25 mouse cellular contexts compared by ENCODE assay signal in the genomic region with DNA sequence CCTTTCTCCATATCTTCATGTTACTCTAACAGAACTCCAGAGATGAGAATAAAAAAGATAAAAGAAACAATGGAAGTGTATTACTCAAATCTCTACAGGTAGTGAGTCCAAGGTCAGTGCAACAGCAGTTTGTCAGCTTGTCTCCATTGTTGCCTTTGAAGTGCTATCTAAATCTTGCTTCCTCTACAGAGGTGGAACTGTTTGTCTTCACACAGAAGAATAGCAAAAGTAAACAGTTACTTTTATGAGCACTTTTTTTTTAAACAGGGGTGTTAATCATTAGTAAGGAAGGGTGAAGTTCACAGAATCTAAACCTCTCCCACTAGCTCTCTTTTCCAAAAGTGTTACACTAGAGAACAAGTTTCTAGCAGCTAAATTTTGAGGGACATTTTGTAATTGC.
A peak's percentile ranks its signal among the peaks of the same experiment; 100 is the strongest.
DNase-seq lines count a peak whose midpoint lies in the region; ATAC-seq and TF ChIP-seq lines count a peak whose summit lies in the region.
"Had no signal": no experiment of that assay in that cellular context is flagged by ENCODE, and none has a peak within 500 bp of the region (broad histone marks: within the 10 kb centered on the region; RNA-seq: fewer than 3 reads in every experiment).

No protein-coding gene starts in this region.

- DNase-seq in kidney, adult 9 months, result peak; percentile 13
- DNase-seq in kidney, postnatal 36 days, result no peak
- no peak for DNase-seq in lung, postnatal 10 days
- no peak for DNase-seq in stomach, postnatal 0 days (ENCODE audit: low spot score)
- no peak for DNase-seq in heart, adult 18-20 months
- DNase-seq: adrenal gland, adult 8-10 months; cerebellum, adult 2 months; cerebellum, postnatal 36 days; gastrocnemius, postnatal 14 days; kidney, postnatal 25 days; lung, postnatal 14 days; thymus, adult 2 months; thymus, postnatal 36 days had no signal

- no peak for TF ChIP-seq EP300 in stomach, postnatal 0 days (optimal IDR thresholded peaks at IDR 0.05)

- H3K27me3 ChIP-seq in lung, embryonic 16.5 days (ENCODE audit: control insufficient read depth, insufficient read depth, low read depth, low read length), result no peaks in the 10 kb centered on the region
- no peaks in the 10 kb centered on the region for H3K27me3 ChIP-seq in intestine, postnatal 0 days (replicated peaks; ENCODE audit: control insufficient read depth, insufficient read depth, low read length)
- no peaks in the 10 kb centered on the region for H3K27me3 ChIP-seq in stomach, postnatal 0 days (ENCODE audit: control insufficient read depth, insufficient read depth, low read length)
- H3K27me3 ChIP-seq: forebrain, embryonic 13.5 days; kidney, embryonic 15.5 days; limb, embryonic 15.5 days; liver, embryonic 15.5 days; megakaryocyte, embryonic 14.5 days; midbrain, embryonic 13.5 days had no signal

- H3K4me1 ChIP-seq in lung, embryonic 16.5 days (replicated peaks; ENCODE audit: control insufficient read depth, insufficient read depth, low read length), result 0 out of 2 replicates have a peak, but pooled peaks cover 2% of the 10 kb centered on the region
- no peaks in the 10 kb centered on the region for H3K4me1 ChIP-seq in intestine, postnatal 0 days (replicated peaks; ENCODE audit: control insufficient read depth, insufficient read depth, low read length)
- no peaks in the 10 kb centered on the region for H3K4me1 ChIP-seq in stomach, postnatal 0 days (replicated peaks; ENCODE audit: control insufficient read depth, insufficient read depth)
- H3K4me1 ChIP-seq: forebrain, embryonic 13.5 days; heart, embryonic 10.5 days; kidney, embryonic 15.5 days; limb, embryonic 10.5 days; limb, embryonic 15.5 days; liver, embryonic 15.5 days; megakaryocyte, embryonic 14.5 days; midbrain, embryonic 13.5 days had no signal

- no peak for ATAC-seq in lung, embryonic 16.5 days (ENCODE audit: low read depth)
- peak; percentile 85 for ATAC-seq in intestine, postnatal 0 days
- peak; percentile 64; the same call in 1 of the 2 replicates for ATAC-seq in stomach, postnatal 0 days (ENCODE audit: low FRiP score, low TSS enrichment)
- ATAC-seq: forebrain, embryonic 13.5 days; midbrain, embryonic 13.5 days had no signal

- H3K4me2 ChIP-seq in lung, embryonic 16.5 days (ENCODE audit: low read depth, low read length), result no peak overlapping the region
- H3K4me2 ChIP-seq in intestine, postnatal 0 days (replicated peaks; ENCODE audit: low read depth), result no peak overlapping the region
- no peak overlapping the region for H3K4me2 ChIP-seq in stomach, postnatal 0 days (replicated peaks; ENCODE audit: low read depth)
- H3K4me2 ChIP-seq: forebrain, embryonic 13.5 days; hindbrain, embryonic 14.5 days; kidney, embryonic 15.5 days; limb, embryonic 15.5 days; liver, embryonic 15.5 days; midbrain, embryonic 13.5 days had no signal

- TF ChIP-seq CTCF in intestine, postnatal 0 days (IDR thresholded peaks at IDR 0.05; ENCODE audit: low read depth), result no peak
- no peak for TF ChIP-seq CTCF in stomach, postnatal 0 days (IDR thresholded peaks at IDR 0.05; ENCODE audit: low read depth)

- H3K27ac ChIP-seq in lung, embryonic 16.5 days (ENCODE audit: low read length), result peak overlapping the region; percentile 30; the same call in 1 of the 2 replicates
- no peak overlapping the region for H3K27ac ChIP-seq in intestine, postnatal 0 days (ENCODE audit: low read depth, low read length)
- H3K27ac ChIP-seq in stomach, postnatal 0 days (replicated peaks), result no peak overlapping the region
- H3K27ac ChIP-seq: forebrain, embryonic 13.5 days; heart, embryonic 10.5 days; hindbrain, embryonic 14.5 days; kidney, embryonic 15.5 days; limb, embryonic 10.5 days; limb, embryonic 15.5 days; liver, embryonic 15.5 days; midbrain, embryonic 13.5 days had no signal

- no peaks in the 10 kb centered on the region for H3K9me3 ChIP-seq in lung, embryonic 16.5 days (ENCODE audit: control insufficient read depth, low read length)
- H3K9me3 ChIP-seq in intestine, postnatal 0 days (ENCODE audit: control insufficient read depth), result no peaks in the 10 kb centered on the region
- H3K9me3 ChIP-seq in stomach, postnatal 0 days (ENCODE audit: control insufficient read depth, low read length), result no peaks in the 10 kb centered on the region
- H3K9me3 ChIP-seq: forebrain, embryonic 13.5 days; G1E; heart, embryonic 10.5 days; kidney, embryonic 15.5 days; limb, embryonic 10.5 days; limb, embryonic 15.5 days; liver, embryonic 15.5 days; megakaryocyte, embryonic 14.5 days; midbrain, embryonic 13.5 days had no signal

- no peak overlapping the region for H3K4me3 ChIP-seq in lung, embryonic 16.5 days (ENCODE audit: low read length)
- no peak overlapping the region for H3K4me3 ChIP-seq in intestine, postnatal 0 days (ENCODE audit: low read depth, low read length)
- no peak overlapping the region for H3K4me3 ChIP-seq in stomach, postnatal 0 days (ENCODE audit: low read depth, low read length)
- H3K4me3 ChIP-seq: forebrain, embryonic 13.5 days; heart, embryonic 10.5 days; kidney, embryonic 15.5 days; limb, embryonic 10.5 days; limb, embryonic 15.5 days; liver, embryonic 15.5 days; megakaryocyte, embryonic 14.5 days; midbrain, embryonic 13.5 days had no signal

- no peaks in the 10 kb centered on the region for H3K36me3 ChIP-seq in lung, embryonic 16.5 days (ENCODE audit: control insufficient read depth, insufficient read depth, low read length)
- H3K36me3 ChIP-seq in intestine, postnatal 0 days (ENCODE audit: control insufficient read depth, insufficient read depth), result no peaks in the 10 kb centered on the region
- H3K36me3 ChIP-seq in stomach, postnatal 0 days (ENCODE audit: control insufficient read depth, insufficient read depth, low read length), result no peaks in the 10 kb centered on the region
- H3K36me3 ChIP-seq: G1E; heart, embryonic 10.5 days; kidney, embryonic 15.5 days; limb, embryonic 10.5 days; limb, embryonic 15.5 days; liver, embryonic 15.5 days; midbrain, embryonic 13.5 days had no signal

- no peak overlapping the region for H3K9ac ChIP-seq in lung, embryonic 16.5 days (ENCODE audit: low read length)
- no peak overlapping the region for H3K9ac ChIP-seq in intestine, postnatal 0 days (ENCODE audit: low read depth, low read length)
- no peak overlapping the region for H3K9ac ChIP-seq in stomach, postnatal 0 days (ENCODE audit: low read length)
- H3K9ac ChIP-seq: forebrain, embryonic 13.5 days; hindbrain, embryonic 14.5 days; kidney, embryonic 15.5 days; limb, embryonic 15.5 days; liver, embryonic 15.5 days; midbrain, embryonic 13.5 days had no signal
